Mouse (Mus musculus) bone marrow, adult 2 months (tissue): Measurements from ENCODE around the gene Bcar3.

ENCODE experiments used
- CTCF ChIP-seq: fragments of 200-500 bp; IDR thresholded peaks from 2 replicates; pipeline ENCODE4 v1.5.1; 2011; ENCODE audit warnings: low read length, control low read depth; ENCODE audit not compliant: control insufficient read depth, insufficient read depth
- POLR2A ChIP-seq: fragments of 200-500 bp; IDR thresholded peaks from 2 replicates; pipeline ENCODE4 v1.6.1; 2011; ENCODE audit warnings: low read depth, mild to moderate bottlenecking, control low read depth, low read length, borderline replicate concordance; ENCODE audit not compliant: control insufficient read depth

DNA sequence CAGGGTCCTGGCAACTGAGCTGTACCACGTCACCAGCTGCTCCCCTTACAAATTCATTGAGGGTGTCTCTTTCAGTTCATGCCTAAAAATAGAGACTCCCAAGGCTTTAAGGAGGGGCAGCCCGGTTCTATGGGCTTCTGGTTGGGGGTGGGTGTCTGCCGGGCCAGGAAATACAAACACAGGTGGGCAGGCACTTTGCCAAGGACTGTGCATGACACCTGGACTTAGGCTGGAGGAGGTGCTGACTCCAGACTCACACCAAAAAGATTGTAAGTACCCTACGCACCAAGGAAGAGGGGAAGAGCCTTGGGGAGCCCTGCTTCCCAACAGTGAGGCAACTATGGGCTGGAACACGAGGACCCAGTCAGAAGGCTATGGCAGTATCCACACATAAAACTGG lies 44.1 kb downstream of the Bcar3 start:
- no peak for TF ChIP-seq CTCF
- TF ChIP-seq POLR2A: no peak
